Mouse (Mus musculus): ENCODE results near the gene Creb3. TPM values are rescaled to one million over a fixed set of nuclear protein-coding genes. Genes with fewer than 3 reads are reported as not detected.

Gene Creb3
- total RNA-seq, 2 experiments from 2014 or later, result 51.9 to 55.1 TPM

GRCm38 (mm10) chr4:43555926-43556325, 6.2 kb upstream of the Creb3 start:
- no peak for DNase-seq (ENCODE audit: low spot score in 2 of 2)

- DNase-seq (ENCODE audit: low spot score in 2 of 2), result no peak
These were observed 4.0 kb upstream of the Creb3 start for GRCm38 (mm10) chr4:43558028-43558630.

GRCm38 (mm10) chr4:43558631-43559356, 3.3 kb upstream of the Creb3 start:
- DNase-seq (ENCODE audit: low spot score in 2 of 2), result peak in 1 of 2 experiments; percentile 63

GRCm38 (mm10) chr4:43559519-43560242, 2.5 kb upstream of the Creb3 start:
- no peak for DNase-seq (ENCODE audit: low spot score in 2 of 2)

- peak in 1 of 2 experiments; percentile 33 for DNase-seq (ENCODE audit: low spot score in 2 of 2)
These were observed 1.9 kb upstream of the Creb3 start for GRCm38 (mm10) chr4:43560243-43560611.

- DNase-seq (ENCODE audit: low spot score in 2 of 2), result no peak
These were observed 1.2 kb upstream of the Creb3 start for GRCm38 (mm10) chr4:43560976-43561375.

GRCm38 (mm10) chr4:43561436-43561996, 616 bp upstream of the Creb3 start:
- no peak for DNase-seq (ENCODE audit: low spot score in 2 of 2)

GRCm38 (mm10) chr4:43562769-43563600, 853 bp downstream of the Creb3 start:
- no peak for DNase-seq (ENCODE audit: low spot score in 2 of 2)

GRCm38 (mm10) chr4:43563601-43563875, 1.4 kb downstream of the Creb3 start:
- no peak for DNase-seq (ENCODE audit: low spot score in 2 of 2)

GRCm38 (mm10) chr4:43564231-43564630, 2.1 kb downstream of the Creb3 start:
- DNase-seq (ENCODE audit: low spot score in 2 of 2), result no peak

GRCm38 (mm10) chr4:43567140-43567539, 5.0 kb downstream of the Creb3 start:
- peak in 1 of 2 experiments; percentile 56 for DNase-seq (ENCODE audit: low spot score in 2 of 2)

- no peak for DNase-seq (ENCODE audit: low spot score in 2 of 2)
These were observed 9.4 kb downstream of the Creb3 start for GRCm38 (mm10) chr4:43571395-43572045.

- DNase-seq (ENCODE audit: low spot score in 2 of 2), result no peak
These were observed 11.4 kb downstream of the Creb3 start for GRCm38 (mm10) chr4:43573561-43573960.

- DNase-seq (ENCODE audit: low spot score in 2 of 2), result no peak
These were observed 13.2 kb downstream of the Creb3 start for GRCm38 (mm10) chr4:43575356-43575755.

GRCm38 (mm10) chr4:43577237-43577881, 15.2 kb downstream of the Creb3 start:
- DNase-seq (ENCODE audit: low spot score in 2 of 2), result no peak

- peak; percentile 69 to 85 for DNase-seq (ENCODE audit: low spot score in 2 of 2)
These were observed 16.5 kb downstream of the Creb3 start, which contains the start of the genes Rgp1 and Gba2 for GRCm38 (mm10) chr4:43578376-43579204. Gene Rgp1 (plus strand): TSS chr4:43578715. Gene Gba2 (minus strand): TSS chr4:43578873.

GRCm38 (mm10) chr4:43579256-43579655, 17.1 kb downstream of the Creb3 start:
- no peak for DNase-seq (ENCODE audit: low spot score in 2 of 2)

GRCm38 (mm10) chr4:43579731-43580130, 17.6 kb downstream of the Creb3 start:
- no peak for DNase-seq (ENCODE audit: low spot score in 2 of 2)

GRCm38 (mm10) chr4:43580721-43581120, 18.6 kb downstream of the Creb3 start:
- DNase-seq (ENCODE audit: low spot score in 2 of 2), result no peak
